Mouse (Mus musculus): ENCODE results near the gene En2.

DNA sequence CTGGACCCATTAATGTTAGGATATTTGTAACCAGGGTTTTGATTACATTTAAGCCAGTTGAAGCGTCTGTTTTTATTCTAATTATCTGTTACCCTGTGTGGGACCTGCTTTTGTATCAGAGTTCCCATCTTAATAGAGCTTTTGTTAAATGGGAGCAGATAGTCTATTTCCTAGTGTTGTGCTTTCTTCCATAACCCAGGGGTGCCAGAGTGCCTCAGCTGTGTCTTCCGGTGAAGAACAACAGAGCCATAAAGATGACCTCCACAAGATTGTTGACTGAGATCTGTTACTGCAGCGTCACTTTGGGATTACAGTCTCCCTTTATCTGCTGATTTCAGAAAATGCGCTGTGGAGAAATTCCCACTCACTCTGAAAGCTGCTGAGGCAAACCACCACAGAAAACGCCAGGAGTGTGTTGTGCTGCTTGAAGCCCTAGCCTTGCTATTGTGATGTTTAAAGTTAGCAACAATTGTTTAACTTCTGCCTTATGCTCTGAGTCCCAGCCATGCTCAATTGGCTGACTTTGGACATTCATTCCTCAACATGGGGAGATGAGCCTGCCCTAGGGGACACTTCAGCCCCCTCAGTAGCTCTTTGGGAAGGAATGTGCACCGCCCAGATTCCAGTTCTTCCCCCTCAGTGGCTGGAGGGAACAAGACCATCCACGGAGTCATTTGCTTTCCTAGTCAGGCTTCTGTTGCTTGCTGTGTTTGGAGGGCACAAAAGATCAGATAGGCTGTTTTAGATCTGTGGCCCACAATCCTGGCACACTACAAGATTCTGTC, 33.8 kb downstream of the En2 start:
- TF ChIP-seq CTCF (IDR thresholded peaks at IDR 0.05; ENCODE audit: borderline replicate concordance, control insufficient read depth, extremely low read depth, insufficient read depth, low read length, poor library complexity) = no peak
- no peak for TF ChIP-seq POLR2A (IDR thresholded peaks at IDR 0.05; ENCODE audit: control insufficient read depth, extremely low read depth, insufficient read depth, low read length, poor library complexity)
